ENCODE assay signal across 11 mouse cellular contexts in genomic region chr16:42717075-42717827, GRCm38 (mm10).
DNase-seq lines count a peak whose midpoint lies in the region; ATAC-seq and TF ChIP-seq lines count a peak whose summit lies in the region.
"Had no signal": no experiment of that assay in that cellular context is flagged by ENCODE, and none has a peak within 500 bp of the region (broad histone marks: within the 10 kb centered on the region; RNA-seq: fewer than 3 reads in every experiment).

No protein-coding gene starts in this region.

- TF ChIP-seq POLR2A in cortical plate, adult 2 months (IDR thresholded peaks at IDR 0.05; ENCODE audit: extremely low read depth, insufficient read depth, low read length): no peak

- H3K9ac ChIP-seq in hindbrain, embryonic 15.5 days: no peak overlapping the region
- H3K9ac ChIP-seq in neural tube, embryonic 13.5 days: no peak overlapping the region; the same call in 1 of the 2 replicates
- H3K9ac ChIP-seq: liver, embryonic 13.5 days had no signal

- no peaks in the 10 kb centered on the region for H3K27me3 ChIP-seq in forebrain, embryonic 10.5 days (ENCODE audit: poor library complexity, severe bottlenecking)
- no peaks in the 10 kb centered on the region for H3K27me3 ChIP-seq in hindbrain, embryonic 15.5 days
- no peaks in the 10 kb centered on the region for H3K27me3 ChIP-seq in neural tube, embryonic 13.5 days
- H3K27me3 ChIP-seq: liver, embryonic 13.5 days had no signal

- H3K4me2 ChIP-seq in hindbrain, embryonic 15.5 days: peak overlapping the region; percentile 36
- peak overlapping the region; percentile 27 for H3K4me2 ChIP-seq in neural tube, embryonic 13.5 days
- H3K4me2 ChIP-seq: liver, embryonic 13.5 days had no signal

- peak; percentile 47 for ATAC-seq in hindbrain, embryonic 15.5 days (ENCODE audit: low FRiP score, low read depth)
- peak; percentile 60 for ATAC-seq in neural tube, embryonic 13.5 days (ENCODE audit: low read depth)
- ATAC-seq in megakaryocyte-erythroid progenitor cell, adult 5-6 weeks (replicated peaks; ENCODE audit: low FRiP score, low TSS enrichment, poor library complexity, severe bottlenecking): no peak

- peaks cover 9% of the 10 kb centered on the region for H3K4me1 ChIP-seq in cortical plate, adult 2 months (ENCODE audit: control insufficient read depth, insufficient read depth, low read length)
- peaks cover 33% of the 10 kb centered on the region for H3K4me1 ChIP-seq in forebrain, embryonic 10.5 days
- H3K4me1 ChIP-seq in hindbrain, embryonic 15.5 days (replicated peaks): peaks cover 31% of the 10 kb centered on the region
- peaks cover 28% of the 10 kb centered on the region for H3K4me1 ChIP-seq in neural tube, embryonic 13.5 days (replicated peaks)
- H3K4me1 ChIP-seq: liver, embryonic 13.5 days had no signal

- H3K9me3 ChIP-seq in forebrain, embryonic 10.5 days: no peaks in the 10 kb centered on the region
- no peaks in the 10 kb centered on the region for H3K9me3 ChIP-seq in hindbrain, embryonic 15.5 days
- H3K9me3 ChIP-seq in neural tube, embryonic 13.5 days: no peaks in the 10 kb centered on the region
- H3K9me3 ChIP-seq: liver, embryonic 13.5 days had no signal

- 87% methylated on average over 9 of the region's 9 CpGs for WGBS in forebrain, embryonic 10.5 days
- WGBS in hindbrain, embryonic 15.5 days: 38% methylated on average over 9 of the region's 9 CpGs
- 55% methylated on average over 9 of the region's 9 CpGs for WGBS in neural tube, embryonic 13.5 days

- no peak for DNase-seq in forebrain, embryonic 10.5 days (ENCODE audit: extremely low spot score, low spot score)
- DNase-seq in heart, adult 8-10 months (ENCODE audit: low spot score): no peak
- no peak for DNase-seq in kidney, postnatal 10 days
- DNase-seq: heart, adult 2 months; kidney, postnatal 25 days; liver, embryonic 13.5 days; thymus, postnatal 25 days had no signal

- H3K27ac ChIP-seq in cortical plate, adult 2 months (ENCODE audit: insufficient read depth, low read length): peak overlapping the region; percentile 94
- H3K27ac ChIP-seq in forebrain, embryonic 10.5 days: peak overlapping the region; percentile 44; the same call in 1 of the 2 replicates
- peak overlapping the region; percentile 88 for H3K27ac ChIP-seq in hindbrain, embryonic 15.5 days (replicated peaks)
- peak overlapping the region; percentile 89 for H3K27ac ChIP-seq in neural tube, embryonic 13.5 days (replicated peaks)
- H3K27ac ChIP-seq: heart, adult 2 months; liver, embryonic 13.5 days had no signal

- H3K36me3 ChIP-seq in forebrain, embryonic 10.5 days (replicated peaks): no peaks in the 10 kb centered on the region
- H3K36me3 ChIP-seq in hindbrain, embryonic 15.5 days: no peaks in the 10 kb centered on the region
- no peaks in the 10 kb centered on the region for H3K36me3 ChIP-seq in neural tube, embryonic 13.5 days
- H3K36me3 ChIP-seq: liver, embryonic 13.5 days had no signal

- no peak overlapping the region for H3K4me3 ChIP-seq in cortical plate, adult 2 months (ENCODE audit: insufficient read depth, low read length)
- no peak overlapping the region for H3K4me3 ChIP-seq in forebrain, embryonic 10.5 days
- no peak overlapping the region for H3K4me3 ChIP-seq in hindbrain, embryonic 15.5 days
- no peak overlapping the region for H3K4me3 ChIP-seq in neural tube, embryonic 13.5 days
- H3K4me3 ChIP-seq: heart, adult 2 months; liver, embryonic 13.5 days had no signal

- no peak for TF ChIP-seq CTCF in cortical plate, adult 2 months (IDR thresholded peaks at IDR 0.05; ENCODE audit: extremely low read depth, insufficient read depth, low read length)

Comparison
In these comparisons a context has a peak if more than half of its experiments do, and no peak if none do; other contexts are left out.
1. H3K27ac ChIP-seq: peak in every context shown above with its lines; median percentile 94 in cortical plate, adult 2 months; 89 in neural tube, embryonic 13.5 days; 88 in hindbrain, embryonic 15.5 days; 44 in forebrain, embryonic 10.5 days.